Mouse (Mus musculus): ENCODE results near the gene Lrrc2. TPM values are rescaled to one million over a fixed set of nuclear protein-coding genes. Genes with fewer than 3 reads are reported as not detected.

The Lrrc2 gene
- polyA plus RNA-seq, 1 experiment: 0.25 TPM

GRCm38 (mm10) chr9:110965062-110965909 lies 13.9 kb downstream of the Lrrc2 start:
- H3K27ac ChIP-seq (ENCODE audit: control insufficient read depth, insufficient read depth, low read depth, low read length): no peak overlapping the region
- H3K36me3 ChIP-seq (ENCODE audit: control insufficient read depth, insufficient read depth, low read length): no peaks in the 10 kb centered on the region
- TF ChIP-seq CTCF (IDR thresholded peaks at IDR 0.05; ENCODE audit: control insufficient read depth, insufficient read depth, insufficient replicate concordance, low read depth, low read length): no peak
- TF ChIP-seq POLR2A (IDR thresholded peaks at IDR 0.05; ENCODE audit: control insufficient read depth, low read depth, low read length): no peak
- H3K4me3 ChIP-seq (ENCODE audit: control insufficient read depth, low read depth, low read length): peak overlapping the region; percentile 42
- H3K4me1 ChIP-seq (ENCODE audit: control insufficient read depth, insufficient read depth, low read length): no peaks in the 10 kb centered on the region; the same call in 1 of the 2 replicates
- H3K27me3 ChIP-seq (ENCODE audit: control insufficient read depth, insufficient read depth, low read length): no peaks in the 10 kb centered on the region

GRCm38 (mm10) chr9:110965910-110966231 lies 14.5 kb downstream of the Lrrc2 start:
- no peaks in the 10 kb centered on the region for H3K36me3 ChIP-seq (ENCODE audit: control insufficient read depth, insufficient read depth, low read length)

GRCm38 (mm10) chr9:110979411-110979810 lies 28.1 kb downstream of the Lrrc2 start:
- Histone ChIP-seq H3K27me3 (ENCODE audit: control insufficient read depth, insufficient read depth, low read length) (no peaks in the 10 kb centered on the region), H3K27ac (ENCODE audit: control insufficient read depth, insufficient read depth, low read depth, low read length) (no peak overlapping the region), H3K4me3 (ENCODE audit: control insufficient read depth, low read depth, low read length) (peak overlapping the region; percentile 47; the same call in 1 of the 2 replicates), H3K4me1 (ENCODE audit: control insufficient read depth, insufficient read depth, low read length) (peaks cover 9% of the 10 kb centered on the region; the same call in 1 of the 2 replicates), H3K36me3 (ENCODE audit: control insufficient read depth, insufficient read depth, low read length) (no peaks in the 10 kb centered on the region)
- no peak for TF ChIP-seq CTCF (IDR thresholded peaks at IDR 0.05; ENCODE audit: control insufficient read depth, insufficient read depth, insufficient replicate concordance, low read depth, low read length)
- TF ChIP-seq POLR2A (IDR thresholded peaks at IDR 0.05; ENCODE audit: control insufficient read depth, low read depth, low read length): no peak

More at GRCm38 (mm10) chr9:110965910-110966231, 14.5 kb downstream of the Lrrc2 start:
- Histone ChIP-seq H3K4me3 (ENCODE audit: control insufficient read depth, low read depth, low read length) (no peak overlapping the region), H3K27ac (ENCODE audit: control insufficient read depth, insufficient read depth, low read depth, low read length) (no peak overlapping the region), H3K27me3 (ENCODE audit: control insufficient read depth, insufficient read depth, low read length) (no peaks in the 10 kb centered on the region), H3K4me1 (ENCODE audit: control insufficient read depth, insufficient read depth, low read length) (no peaks in the 10 kb centered on the region; the same call in 1 of the 2 replicates)
- TF ChIP-seq POLR2A (IDR thresholded peaks at IDR 0.05; ENCODE audit: control insufficient read depth, low read depth, low read length) (no peak), CTCF (IDR thresholded peaks at IDR 0.05; ENCODE audit: control insufficient read depth, insufficient read depth, insufficient replicate concordance, low read depth, low read length) (no peak)

- no peaks in the 10 kb centered on the region for H3K36me3 ChIP-seq (ENCODE audit: control insufficient read depth, insufficient read depth, low read length)
- no peak overlapping the region for H3K27ac ChIP-seq (ENCODE audit: control insufficient read depth, insufficient read depth, low read depth, low read length)
- peaks cover 9% of the 10 kb centered on the region; the same call in 1 of the 2 replicates for H3K4me1 ChIP-seq (ENCODE audit: control insufficient read depth, insufficient read depth, low read length)
- H3K4me3 ChIP-seq (ENCODE audit: control insufficient read depth, low read depth, low read length): no peak overlapping the region
- TF ChIP-seq CTCF (IDR thresholded peaks at IDR 0.05; ENCODE audit: control insufficient read depth, insufficient read depth, insufficient replicate concordance, low read depth, low read length): no peak
- no peak for TF ChIP-seq POLR2A (IDR thresholded peaks at IDR 0.05; ENCODE audit: control insufficient read depth, low read depth, low read length)
- H3K27me3 ChIP-seq (ENCODE audit: control insufficient read depth, insufficient read depth, low read length): no peaks in the 10 kb centered on the region
These were observed 31.0 kb downstream of the Lrrc2 start for GRCm38 (mm10) chr9:110982351-110982750.

- H3K4me1 ChIP-seq (ENCODE audit: control insufficient read depth, insufficient read depth, low read length): peaks cover 9% of the 10 kb centered on the region; the same call in 1 of the 2 replicates
These were observed 32.8 kb downstream of the Lrrc2 start for GRCm38 (mm10) chr9:110984096-110984495.

GRCm38 (mm10) chr9:110985541-110985940 lies 34.2 kb downstream of the Lrrc2 start:
- no peaks in the 10 kb centered on the region for H3K4me1 ChIP-seq (ENCODE audit: control insufficient read depth, insufficient read depth, low read length)
- no peak overlapping the region for H3K27ac ChIP-seq (ENCODE audit: control insufficient read depth, insufficient read depth, low read depth, low read length)
- no peak overlapping the region for H3K4me3 ChIP-seq (ENCODE audit: control insufficient read depth, low read depth, low read length)
- no peaks in the 10 kb centered on the region for H3K36me3 ChIP-seq (ENCODE audit: control insufficient read depth, insufficient read depth, low read length)
- TF ChIP-seq POLR2A (IDR thresholded peaks at IDR 0.05; ENCODE audit: control insufficient read depth, low read depth, low read length) (no peak), CTCF (IDR thresholded peaks at IDR 0.05; ENCODE audit: control insufficient read depth, insufficient read depth, insufficient replicate concordance, low read depth, low read length) (no peak)
- H3K27me3 ChIP-seq (ENCODE audit: control insufficient read depth, insufficient read depth, low read length): no peaks in the 10 kb centered on the region

More at GRCm38 (mm10) chr9:110984096-110984495, 32.8 kb downstream of the Lrrc2 start:
- Histone ChIP-seq H3K27me3 (ENCODE audit: control insufficient read depth, insufficient read depth, low read length) (no peaks in the 10 kb centered on the region), H3K27ac (ENCODE audit: control insufficient read depth, insufficient read depth, low read depth, low read length) (no peak overlapping the region), H3K36me3 (ENCODE audit: control insufficient read depth, insufficient read depth, low read length) (no peaks in the 10 kb centered on the region), H3K4me3 (ENCODE audit: control insufficient read depth, low read depth, low read length) (no peak overlapping the region)
- TF ChIP-seq POLR2A (IDR thresholded peaks at IDR 0.05; ENCODE audit: control insufficient read depth, low read depth, low read length) (no peak), CTCF (IDR thresholded peaks at IDR 0.05; ENCODE audit: control insufficient read depth, insufficient read depth, insufficient replicate concordance, low read depth, low read length) (no peak)

- TF ChIP-seq CTCF (IDR thresholded peaks at IDR 0.05; ENCODE audit: control insufficient read depth, insufficient read depth, insufficient replicate concordance, low read depth, low read length) (no peak), POLR2A (IDR thresholded peaks at IDR 0.05; ENCODE audit: control insufficient read depth, low read depth, low read length) (no peak)
- Histone ChIP-seq H3K4me3 (ENCODE audit: control insufficient read depth, low read depth, low read length) (no peak overlapping the region), H3K27me3 (ENCODE audit: control insufficient read depth, insufficient read depth, low read length) (no peaks in the 10 kb centered on the region), H3K4me1 (ENCODE audit: control insufficient read depth, insufficient read depth, low read length) (no peaks in the 10 kb centered on the region), H3K36me3 (ENCODE audit: control insufficient read depth, insufficient read depth, low read length) (no peaks in the 10 kb centered on the region), H3K27ac (ENCODE audit: control insufficient read depth, insufficient read depth, low read depth, low read length) (no peak overlapping the region)
These were observed 34.6 kb downstream of the Lrrc2 start for GRCm38 (mm10) chr9:110985951-110986350.
